Mouse (Mus musculus) spleen, adult 2 months (tissue): ENCODE results near the gene Slc27a5.

ENCODE experiments used
- CTCF ChIP-seq: fragments of 200-500 bp; IDR thresholded peaks from 2 replicates; pipeline ENCODE4 v1.5.1; 2011; ENCODE audit warnings: mild to moderate bottlenecking, inconsistent platforms; ENCODE audit not compliant: insufficient read depth, insufficient read length, insufficient replicate concordance; ENCODE audit errors: extremely low read depth
- POLR2A ChIP-seq: fragments of 200-500 bp; IDR thresholded peaks from 2 replicates; pipeline ENCODE4 v1.6.1; 2011; ENCODE audit warnings: low read depth, low read length, inconsistent platforms

DNA sequence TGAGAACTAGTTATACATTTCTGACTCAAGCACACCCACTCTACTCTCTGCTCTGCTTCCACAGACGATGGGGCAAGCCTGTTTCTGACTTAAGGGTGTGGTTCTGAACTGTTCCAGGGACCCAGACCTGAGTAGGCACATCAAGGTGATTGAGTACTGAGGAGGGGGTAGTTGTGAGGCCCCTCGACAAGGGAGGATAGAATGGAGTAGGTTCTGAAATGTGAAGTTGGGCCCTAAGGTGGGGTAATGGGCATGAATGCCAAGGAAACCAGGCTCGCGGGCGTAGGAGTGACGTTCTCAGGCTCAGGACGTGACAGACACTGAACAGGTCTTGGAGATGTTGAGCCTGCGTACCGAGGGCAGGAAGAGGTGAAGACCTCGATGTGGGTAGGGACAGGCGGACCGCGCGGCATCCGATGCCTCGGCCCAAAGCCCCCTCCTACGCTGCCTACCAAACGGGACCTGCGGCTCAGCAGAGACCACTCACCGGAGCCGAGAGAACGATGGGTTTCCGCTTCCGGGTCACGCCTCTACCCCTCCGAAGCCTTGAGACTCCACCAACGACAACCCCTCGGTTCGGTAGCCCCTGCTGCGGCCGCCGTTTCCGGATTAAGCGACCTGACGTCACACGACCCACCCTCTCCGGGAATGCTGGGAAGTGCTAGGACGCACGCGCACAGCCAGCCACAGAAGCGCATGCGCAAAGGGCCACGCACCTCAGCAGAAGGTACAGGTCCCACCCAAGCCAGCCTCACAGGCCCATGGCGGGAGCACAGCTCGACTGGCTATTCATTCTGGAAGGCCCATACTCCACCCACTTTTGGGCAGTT is 36.4 kb upstream of the Slc27a5 start, which contains the start of gene Chmp2a:
- no peak for TF ChIP-seq CTCF
- TF ChIP-seq POLR2A: peak; percentile 0; the same call in 1 of the 2 replicates
